Mouse (Mus musculus): Measurements from ENCODE around the gene Hipk2. TPM values are rescaled to one million over a fixed set of nuclear protein-coding genes. Genes with fewer than 3 reads are reported as not detected.

The Hipk2 gene
- polyA plus RNA-seq, 1 experiment = 4.5 TPM

DNA sequence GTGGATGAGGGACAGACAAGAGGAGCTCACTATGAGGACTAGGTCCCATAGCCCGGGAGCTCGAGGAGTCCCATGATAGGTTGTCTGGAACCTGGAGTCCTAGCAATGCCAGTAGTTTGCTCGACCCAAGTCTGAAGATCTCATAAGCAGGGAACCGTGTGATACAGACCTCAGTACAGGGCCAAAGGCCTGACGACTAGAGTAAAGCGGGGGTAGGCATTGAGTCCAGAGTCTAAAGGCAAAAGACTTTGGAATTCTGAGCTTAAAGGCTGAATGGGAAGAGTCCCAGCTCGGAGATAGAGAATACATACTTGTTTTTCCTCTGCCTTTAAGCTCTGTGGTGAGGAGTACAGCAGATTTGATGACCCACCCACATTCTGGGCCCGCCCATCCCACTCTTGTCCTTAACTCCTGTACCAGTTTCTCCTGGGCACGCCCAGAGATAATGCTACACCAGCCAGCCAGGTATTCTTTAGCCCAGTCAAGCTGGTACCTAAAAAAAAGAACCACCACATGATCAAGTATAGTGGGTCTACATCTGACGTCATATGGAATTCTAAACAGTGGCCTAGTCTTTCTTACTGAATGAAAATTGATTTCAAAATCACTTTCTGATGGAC, 27.0 kb upstream of the Hipk2 start:
- no peak for DNase-seq (ENCODE audit: low spot score)

DNA sequence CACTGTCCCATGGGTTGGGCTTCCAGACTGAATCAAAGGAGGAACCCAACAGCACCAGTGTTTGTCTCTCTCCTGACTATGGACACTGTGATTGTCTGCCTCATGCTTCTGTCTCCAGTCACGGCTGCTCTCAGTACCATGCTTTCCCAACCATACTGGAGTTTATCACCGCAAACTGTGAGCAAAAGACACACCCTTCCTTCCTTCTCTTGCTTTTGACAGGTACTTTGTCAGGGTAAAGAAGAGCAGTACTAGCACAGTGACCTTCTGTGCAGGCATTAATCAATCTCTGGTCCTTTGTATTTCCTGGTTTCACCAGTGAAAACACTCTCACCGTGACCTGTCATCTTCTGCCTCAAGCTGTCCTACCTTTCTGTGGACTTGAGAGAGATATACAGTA, 25.7 kb upstream of the Hipk2 start:
- DNase-seq (ENCODE audit: low spot score) = no peak

DNA sequence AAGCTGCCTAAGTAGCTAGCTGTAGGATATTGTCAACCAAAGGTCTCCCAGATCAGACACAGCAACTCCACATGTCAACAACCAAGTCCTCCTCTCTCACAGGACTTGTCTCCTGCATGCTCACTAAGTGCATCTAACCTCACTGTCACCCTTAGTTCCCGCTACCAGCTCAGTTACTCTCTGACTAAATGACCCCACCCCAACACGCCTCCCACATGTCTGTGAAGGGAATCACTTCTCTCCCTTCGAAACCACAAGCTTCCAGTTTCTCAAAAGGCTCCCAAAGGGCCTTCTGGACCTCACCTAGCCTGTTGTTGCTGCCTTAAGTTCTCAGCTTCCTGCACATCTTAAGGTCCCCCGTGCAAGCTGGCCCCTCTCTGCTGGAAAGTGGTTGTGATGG, 25.2 kb upstream of the Hipk2 start:
- no peak for DNase-seq (ENCODE audit: low spot score)

DNA sequence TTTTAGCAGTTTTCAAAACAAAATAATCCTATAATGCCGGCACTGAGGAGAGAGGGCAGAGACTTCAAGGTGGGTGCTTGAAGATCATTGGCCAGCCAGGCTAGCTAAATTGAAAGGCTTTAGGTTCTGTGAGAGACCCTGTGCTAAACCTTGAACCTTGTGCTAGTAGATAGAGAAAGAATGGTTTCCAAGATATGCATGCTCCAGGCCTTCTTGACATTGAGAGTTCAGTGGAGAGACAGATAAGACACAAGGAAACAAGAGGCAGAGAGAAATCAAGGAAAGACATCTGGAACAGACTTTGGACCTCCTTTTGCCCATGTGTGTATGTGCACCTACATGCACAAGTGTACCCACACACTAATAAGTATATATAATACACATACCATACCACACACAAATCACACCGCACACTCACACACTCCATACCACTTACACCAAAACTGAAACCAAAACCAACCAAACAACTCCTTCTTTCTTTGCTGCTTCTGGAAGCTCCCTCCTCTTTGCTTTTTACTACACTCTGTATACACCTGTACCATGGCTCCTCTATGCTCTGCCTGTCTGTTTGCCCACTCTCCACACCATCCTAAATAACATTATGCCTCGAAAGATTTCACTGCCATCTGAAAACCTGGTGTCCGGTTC, 24.6 kb upstream of the Hipk2 start:
- DNase-seq (ENCODE audit: low spot score) = no peak

DNA sequence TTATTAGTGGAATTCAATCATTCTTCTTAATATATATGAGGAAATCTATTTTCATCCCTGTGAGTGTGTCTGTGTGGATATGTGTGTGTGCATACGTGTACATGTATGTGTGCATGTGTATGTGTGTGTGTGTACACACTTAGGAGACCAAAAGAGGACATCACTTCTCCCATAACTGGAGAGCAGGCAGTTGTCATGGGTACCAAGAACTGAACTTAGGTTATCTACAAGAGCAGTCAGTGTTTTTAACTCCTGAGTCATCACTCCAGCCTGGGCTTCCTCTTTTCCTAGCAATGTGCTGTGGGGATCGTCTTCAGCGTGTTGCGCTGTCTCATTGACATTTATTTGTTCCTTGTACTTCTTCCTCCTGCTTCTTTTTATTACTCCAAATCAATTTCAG, 24.1 kb upstream of the Hipk2 start:
- no peak for DNase-seq (ENCODE audit: low spot score)

DNA sequence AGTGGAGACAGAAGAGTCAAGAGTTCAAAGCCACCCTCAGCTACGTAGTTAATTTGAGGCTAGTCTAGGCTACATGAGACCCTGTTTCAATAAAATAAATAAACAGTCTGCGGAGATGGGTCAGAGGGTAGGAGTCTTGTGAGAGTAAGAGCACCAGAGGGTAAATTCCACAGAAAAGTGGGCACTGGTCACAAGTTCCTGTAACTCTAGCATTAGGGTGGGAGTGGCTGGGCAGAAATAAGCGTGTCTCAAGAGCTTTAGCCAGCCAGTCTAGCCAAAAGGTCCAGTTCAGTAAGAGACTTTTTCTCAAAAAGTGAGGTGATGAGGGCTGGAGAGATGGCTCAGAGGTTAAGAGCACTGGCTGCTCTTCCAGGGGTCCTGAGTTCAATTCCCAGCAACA, 17.6 kb upstream of the Hipk2 start:
- no peak for DNase-seq (ENCODE audit: low spot score)

DNA sequence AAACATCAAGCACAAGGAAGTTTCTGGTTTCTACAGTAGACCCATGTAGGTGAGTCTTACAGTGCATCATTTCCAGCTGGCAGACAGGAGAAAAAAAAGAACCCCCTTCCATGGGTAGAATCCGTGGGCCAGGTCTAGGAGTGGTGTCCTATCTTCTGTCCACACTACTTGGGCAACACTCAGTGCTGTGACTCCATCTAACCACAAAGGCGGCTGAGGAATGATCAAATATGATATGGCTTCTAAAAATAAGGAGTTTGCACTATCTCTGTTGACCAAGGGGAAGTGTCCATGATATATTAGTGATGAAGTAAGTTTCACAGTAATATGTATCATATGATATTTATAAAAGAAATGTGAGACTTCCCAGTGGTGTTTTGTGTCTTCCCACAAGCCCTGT, 16.1 kb upstream of the Hipk2 start:
- no peak for DNase-seq (ENCODE audit: low spot score)

DNA sequence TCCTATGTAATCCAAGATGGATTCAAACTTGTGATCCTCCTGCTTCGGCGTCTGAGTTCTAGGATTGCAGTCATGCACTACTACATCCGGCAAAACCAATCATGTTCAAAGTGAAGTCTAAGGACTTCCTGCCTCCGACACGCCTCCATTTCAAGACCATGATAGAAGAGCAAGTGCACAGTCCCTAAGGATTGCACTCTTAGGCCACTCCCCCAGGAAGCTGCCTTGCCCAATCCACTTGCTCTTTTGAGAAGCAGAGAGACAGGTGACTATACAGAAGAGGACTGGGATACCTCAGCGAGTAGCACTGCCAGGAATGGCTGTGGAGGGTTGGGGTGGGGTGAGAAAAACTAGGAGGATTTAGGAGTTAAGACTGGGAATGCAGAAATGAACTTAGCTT, 13.2 kb upstream of the Hipk2 start:
- DNase-seq (ENCODE audit: low spot score) = no peak

DNA sequence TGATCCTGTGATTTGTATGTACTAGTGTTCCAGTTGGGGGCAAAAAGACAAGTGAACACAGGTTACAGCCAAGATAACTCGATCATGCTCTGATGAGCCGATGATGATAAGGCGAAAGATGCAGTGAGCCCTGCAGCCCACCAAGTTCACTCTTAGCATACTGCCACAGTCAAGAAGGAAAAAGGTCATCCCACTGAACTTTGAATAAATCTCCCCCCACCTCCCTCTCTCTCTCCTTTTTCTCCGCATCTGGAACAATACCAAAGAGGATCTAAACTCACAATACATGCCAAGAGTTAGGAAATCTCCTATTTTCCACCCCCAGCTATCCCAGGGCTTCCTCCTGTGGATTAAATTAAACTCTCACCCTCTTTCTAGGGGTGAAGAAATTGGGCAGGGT, 11.5 kb upstream of the Hipk2 start:
- no peak for DNase-seq (ENCODE audit: low spot score)

DNA sequence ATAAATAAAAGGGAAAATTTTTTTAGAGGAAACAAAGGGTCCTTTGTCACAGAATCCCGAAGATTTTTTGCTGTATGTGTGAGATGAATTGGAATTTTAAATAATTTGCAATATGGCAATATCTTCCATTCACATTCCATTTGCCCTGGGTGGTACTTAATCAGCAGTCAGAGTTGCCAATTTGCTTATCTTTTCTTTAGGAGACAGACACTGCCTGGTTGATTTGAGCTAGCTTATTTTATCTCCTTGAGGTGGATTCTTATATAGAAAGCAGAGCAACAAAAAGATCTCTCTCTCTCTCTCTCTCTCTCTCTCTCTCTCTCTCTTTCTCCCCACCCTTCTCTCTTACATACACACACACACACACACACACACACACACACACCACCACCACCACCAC, 9.2 kb upstream of the Hipk2 start:
- no peak for DNase-seq (ENCODE audit: low spot score)

DNA sequence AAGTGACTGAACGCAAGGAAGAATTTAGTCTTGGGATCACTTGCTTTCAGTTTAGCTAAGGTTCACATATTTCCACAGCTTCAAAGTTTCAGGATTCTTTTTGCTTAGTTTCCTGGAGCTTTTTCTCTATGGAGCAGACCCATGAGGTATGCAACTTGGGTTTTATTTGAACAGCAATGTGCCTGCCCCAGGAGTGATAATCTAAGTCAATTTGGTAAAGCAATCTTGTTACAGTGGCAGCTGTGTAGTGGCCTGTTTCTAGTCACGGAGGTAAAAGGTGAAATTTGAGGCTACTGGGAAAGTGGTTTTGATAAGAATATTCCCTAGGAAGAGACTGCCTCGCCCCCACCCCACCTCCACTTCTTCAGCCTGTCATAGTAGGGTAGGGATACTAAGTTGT, 8.5 kb upstream of the Hipk2 start:
- no peak for DNase-seq (ENCODE audit: low spot score)

DNA sequence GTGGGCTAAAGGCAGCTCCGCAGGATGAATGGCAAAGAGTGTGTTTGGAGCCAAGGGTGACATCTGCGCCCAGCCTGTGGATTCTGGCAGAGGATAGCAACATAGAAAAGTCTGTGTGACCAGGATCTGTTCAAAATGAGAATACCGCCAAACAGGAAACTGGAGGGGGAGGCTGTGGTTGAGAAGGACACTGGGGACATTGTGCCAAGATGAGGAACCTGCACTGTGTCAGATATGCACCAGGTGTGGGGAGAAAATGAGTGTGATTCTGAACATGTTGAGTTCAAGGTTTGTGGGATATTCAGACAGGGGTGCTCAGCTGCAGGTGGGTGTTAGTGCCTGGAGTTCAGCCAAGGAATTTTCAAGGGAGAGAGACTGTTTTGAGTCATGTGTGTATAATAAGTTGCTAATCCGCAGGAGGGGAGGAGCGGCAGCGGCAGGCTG, 6.8 kb upstream of the Hipk2 start:
- no peak for DNase-seq (ENCODE audit: low spot score)

DNA sequence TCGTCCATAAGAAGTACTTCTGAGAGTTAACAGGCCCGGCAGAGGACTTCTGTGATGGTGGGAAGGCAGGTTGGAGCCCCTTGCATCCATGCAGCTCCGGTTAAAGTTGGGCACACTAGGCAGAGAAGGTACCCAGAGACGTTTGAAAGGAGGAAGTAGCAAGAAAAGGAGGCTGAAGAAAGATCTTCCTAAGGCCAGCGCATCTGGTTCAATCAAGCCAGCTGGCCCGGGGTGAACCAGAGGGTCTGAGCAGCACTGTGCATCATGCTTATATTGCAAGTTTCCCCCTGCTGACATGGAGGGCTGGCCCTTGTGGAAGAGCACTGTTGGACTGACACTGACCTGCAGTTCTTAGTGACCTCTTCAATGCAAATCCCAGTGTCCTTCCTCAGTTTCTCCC, 6.0 kb upstream of the Hipk2 start:
- DNase-seq (ENCODE audit: low spot score) = no peak

DNA sequence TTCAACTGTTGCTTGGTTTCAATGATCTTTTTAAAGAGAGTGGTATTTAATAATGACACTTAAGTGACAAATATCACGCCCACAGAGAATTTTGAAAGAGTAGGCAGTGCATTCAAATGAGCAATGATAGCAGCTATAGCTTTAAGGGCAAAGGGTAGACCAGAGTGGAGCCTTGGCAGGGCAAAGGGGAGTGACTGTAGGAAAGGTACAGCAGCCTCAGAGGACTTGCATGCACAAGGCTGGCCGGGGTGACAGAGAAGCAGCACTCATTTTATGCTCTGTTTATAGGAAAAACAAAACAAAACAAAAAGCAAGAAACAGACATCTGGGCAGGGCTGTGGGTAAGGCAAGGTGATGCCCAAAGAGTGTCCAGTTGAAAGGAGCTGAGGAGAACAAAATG, 5.5 kb upstream of the Hipk2 start:
- no peak for DNase-seq (ENCODE audit: low spot score)

DNA sequence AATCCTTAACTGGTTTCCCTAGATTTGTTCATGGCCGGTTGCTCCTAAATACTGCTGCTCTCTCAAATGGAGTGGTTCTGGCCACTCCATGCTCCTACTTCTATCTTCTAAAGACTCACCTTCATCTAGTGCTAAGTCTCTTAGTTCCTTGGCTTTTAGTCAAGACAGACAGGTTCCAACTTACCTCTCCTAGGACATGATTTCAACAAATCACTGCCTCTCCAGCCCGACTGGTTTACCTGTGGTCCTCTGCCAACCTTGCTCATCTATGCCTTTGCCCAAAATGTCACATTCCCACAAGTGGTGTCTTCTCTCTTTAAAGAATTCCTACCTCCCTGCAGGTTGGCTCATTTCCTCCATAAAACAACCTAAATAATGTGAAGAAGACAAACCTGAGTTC, 1.7 kb upstream of the Hipk2 start:
- DNase-seq (ENCODE audit: low spot score) = no peak

DNA sequence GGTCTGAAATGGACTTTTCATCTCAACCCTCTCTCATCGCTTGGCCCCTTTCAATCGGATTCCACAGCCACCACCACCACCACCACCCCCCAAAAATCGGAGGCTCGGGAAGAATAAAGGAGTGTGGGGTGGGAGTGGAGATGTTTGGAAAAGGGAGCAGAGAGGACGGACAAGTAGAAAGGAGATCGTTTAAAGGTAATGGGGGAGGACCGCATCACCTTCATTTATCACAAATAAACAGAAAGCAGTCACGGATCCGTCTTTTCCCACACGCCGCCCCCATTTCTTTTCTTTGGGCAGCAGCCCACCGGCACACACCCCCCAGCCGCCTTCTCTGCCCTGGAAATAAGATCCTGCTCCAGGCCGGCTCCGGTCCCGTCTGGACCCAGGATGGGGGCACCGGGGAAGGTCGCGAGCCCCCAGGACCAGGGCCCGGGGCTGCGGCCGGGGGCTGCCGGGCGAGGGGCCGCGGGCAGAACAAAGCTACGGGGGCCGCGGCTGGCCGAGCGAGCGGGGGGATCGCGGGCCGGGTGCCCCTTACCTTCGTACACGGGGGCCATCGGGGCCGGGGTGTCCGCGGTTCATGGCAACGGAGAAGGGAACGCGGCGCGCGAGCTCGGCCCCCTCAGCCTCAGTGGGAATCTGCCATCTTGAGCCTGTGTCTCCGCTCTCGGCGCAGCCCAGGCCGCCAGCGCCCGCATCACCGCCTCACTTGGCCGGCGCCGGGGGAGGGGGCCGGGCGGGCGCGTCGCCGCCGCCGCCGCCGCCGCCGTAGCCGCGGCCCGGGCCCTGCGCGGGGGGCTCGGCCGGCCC, 501 bp downstream of the Hipk2 start, which contains the start of gene Tbxas1:
TSS of gene Tbxas1 (plus strand) at position 147 of the 813 bp plus-strand sequence.
- peak; percentile 58 for DNase-seq (ENCODE audit: low spot score)

DNA sequence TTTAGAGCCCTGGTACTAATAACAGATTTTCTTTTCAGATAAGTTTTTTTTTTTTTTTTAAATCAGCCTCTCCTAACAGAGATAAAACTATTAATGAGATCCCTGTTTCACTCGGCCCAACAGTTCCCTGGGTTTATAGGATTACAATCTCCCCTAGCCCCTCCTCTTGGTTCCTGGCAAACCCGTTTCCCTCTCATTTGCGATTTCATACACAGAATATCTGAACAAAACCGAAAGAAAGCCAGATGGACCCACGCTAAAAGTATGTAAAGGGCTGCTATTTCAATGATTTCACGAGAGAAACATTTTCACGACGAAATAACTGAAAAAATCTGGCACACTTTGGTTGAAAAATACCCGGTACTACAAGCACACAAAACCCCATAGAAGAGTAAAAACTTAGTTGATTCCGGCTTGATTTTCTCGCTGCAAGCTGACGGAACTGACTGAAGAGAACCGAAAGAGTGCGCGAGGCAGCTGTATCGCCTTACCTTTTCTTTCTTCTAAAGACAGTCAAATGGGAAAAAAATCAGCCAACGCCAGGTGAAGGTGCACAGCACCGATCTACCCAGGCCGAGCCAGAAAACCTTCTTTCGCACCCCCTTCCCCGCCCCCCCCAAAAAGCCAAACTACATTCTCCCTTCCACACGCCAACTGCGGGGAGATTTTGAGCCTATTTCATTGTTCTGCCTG, 1.3 kb downstream of the Hipk2 start:
- DNase-seq (ENCODE audit: low spot score) = no peak

DNA sequence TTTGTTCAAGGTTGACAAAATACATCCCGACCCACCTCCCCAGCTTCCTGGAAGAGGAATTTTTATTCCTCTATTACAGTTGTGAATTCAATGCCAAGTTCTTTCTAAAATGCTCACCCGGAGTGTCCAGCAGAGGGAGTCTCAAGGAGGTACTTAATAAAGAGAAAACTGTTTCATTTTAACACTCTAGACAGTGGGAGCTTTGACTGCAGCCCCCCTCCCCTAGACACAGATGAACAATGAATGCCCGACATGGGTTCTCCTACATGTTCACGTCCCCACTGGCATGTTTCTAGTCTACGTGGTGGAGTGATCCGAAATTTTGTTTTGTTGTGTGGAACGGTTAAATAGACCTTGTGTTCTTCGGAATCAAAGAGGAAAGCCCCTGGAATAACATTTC, 1.9 kb downstream of the Hipk2 start:
- DNase-seq (ENCODE audit: low spot score) = no peak

DNA sequence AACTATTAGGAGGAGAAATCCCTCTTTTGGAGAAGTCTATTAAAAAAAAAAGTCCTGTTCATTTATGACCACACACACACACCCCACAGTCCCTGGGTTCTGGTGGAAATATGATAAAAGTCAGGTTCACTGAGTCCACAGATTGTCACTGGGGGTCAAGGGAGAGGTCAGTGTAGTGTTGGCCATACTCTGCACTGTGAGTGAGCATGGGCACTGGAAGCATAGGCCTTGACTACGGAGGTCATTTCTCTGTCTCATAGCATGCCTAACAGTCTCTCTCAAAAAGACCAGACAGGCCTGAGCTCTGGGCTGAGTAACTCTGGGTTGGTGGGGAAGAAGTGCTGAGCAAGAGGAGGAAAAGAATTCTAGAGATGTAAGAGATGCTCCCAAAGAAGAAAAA, 2.6 kb downstream of the Hipk2 start:
- no peak for DNase-seq (ENCODE audit: low spot score)

DNA sequence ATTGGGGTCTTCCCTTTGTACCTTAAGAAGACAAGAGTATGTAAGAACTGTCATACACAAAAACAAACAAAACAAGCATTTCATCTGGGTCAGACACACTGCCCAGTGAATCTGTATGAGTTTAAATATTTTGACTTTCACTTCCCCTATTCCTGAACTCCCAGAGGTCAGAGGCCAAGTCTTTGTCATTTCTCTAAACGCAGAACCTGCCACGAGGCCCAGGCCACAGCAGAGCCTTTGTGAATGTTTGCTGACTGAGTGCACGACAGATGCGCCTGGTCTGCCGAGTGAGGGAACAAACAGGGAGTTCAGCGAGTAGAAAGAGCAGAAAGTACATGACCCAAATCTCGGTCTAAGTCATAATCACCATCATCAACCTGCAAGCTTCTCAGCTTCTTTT, 4.9 kb downstream of the Hipk2 start:
- DNase-seq (ENCODE audit: low spot score) = no peak

DNA sequence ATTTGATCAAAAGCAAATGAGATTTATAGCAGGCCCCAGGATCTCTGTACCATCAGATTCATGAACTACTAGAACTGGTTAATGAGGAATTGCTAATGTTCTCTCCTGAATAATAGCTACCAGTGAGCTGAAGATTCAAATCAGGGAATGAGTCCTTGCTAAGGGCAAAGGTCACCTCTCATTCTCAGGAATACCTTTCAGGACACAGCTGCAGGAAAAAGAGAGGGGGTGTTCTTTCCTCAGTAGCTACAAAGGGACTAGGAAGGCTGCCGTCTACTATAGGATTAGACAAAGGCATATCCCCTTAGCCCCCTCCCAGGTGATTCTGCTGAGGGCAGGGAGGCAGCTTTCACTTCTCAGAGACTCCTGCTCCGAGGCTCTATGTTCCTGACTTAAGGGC, 5.9 kb downstream of the Hipk2 start:
- no peak for DNase-seq (ENCODE audit: low spot score)

DNA sequence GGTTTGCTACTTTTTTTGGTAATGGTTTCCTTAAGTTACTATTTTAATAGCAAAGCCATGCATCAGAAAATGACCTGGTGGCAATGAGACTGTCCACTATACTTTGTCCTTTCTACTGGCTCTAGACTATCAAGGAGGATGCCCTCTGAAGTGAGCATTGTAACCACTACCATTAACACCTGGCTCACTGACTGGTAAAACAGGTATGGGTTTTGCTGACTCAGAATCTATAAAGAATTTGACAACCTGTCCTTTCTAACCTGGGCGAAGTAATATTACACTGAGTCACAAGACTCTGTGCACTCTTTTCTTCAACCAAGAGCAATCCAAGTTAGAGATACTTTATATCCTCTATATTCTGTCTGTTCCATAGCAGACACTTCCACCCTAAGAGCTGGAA, 7.0 kb downstream of the Hipk2 start:
- DNase-seq (ENCODE audit: low spot score) = no peak

DNA sequence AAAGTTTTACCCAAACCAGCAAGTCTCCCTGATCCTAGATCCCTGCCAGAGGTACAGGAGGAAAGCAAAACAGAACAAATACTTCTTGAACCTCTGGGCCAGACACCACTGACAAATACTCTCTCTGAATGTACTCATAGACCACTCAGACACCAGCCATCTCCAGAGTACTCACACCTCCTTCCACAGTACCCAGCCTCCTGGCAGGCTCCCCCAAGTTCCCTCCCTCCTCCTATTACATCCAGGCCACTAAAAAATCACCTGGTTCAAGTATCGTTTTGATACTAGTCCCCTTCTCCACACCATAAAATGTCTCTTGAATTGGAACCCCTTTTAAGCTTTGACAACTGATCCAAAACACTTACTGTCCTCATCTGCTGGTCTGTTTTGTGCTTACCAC, 8.7 kb downstream of the Hipk2 start:
- DNase-seq (ENCODE audit: low spot score) = no peak

Data from urinary bladder, adult 2 months (tissue).